Mouse (Mus musculus) adrenal gland, postnatal 10 days (tissue): Measurements from ENCODE around the gene Wsb2. TPM values are rescaled to one million over a fixed set of nuclear protein-coding genes. Genes with fewer than 3 reads are reported as not detected.
A peak's percentile ranks its signal among the peaks of the same experiment; 100 is the strongest.
"Not testable (repeated sequence)": the region's sequence is repeated elsewhere in the genome, so short reads cannot be mapped to it uniquely, and the experiment has no call there.

Source experiments
- DNase-seq: peaks from one replicate; pipeline ENCODE4 v3.0.0; 2021; ENCODE audit warnings: mixed read lengths
- total RNA-seq, 2 experiments: library from RNA; stranded (reverse); gene quantifications; 2 replicates each; pipeline ENCODE4 v1.2.3; 2021

Wsb2 gene
- total RNA-seq, 2 experiments from 2014 or later: 92.8 to 97.5 TPM

- DNase-seq: peak; percentile 83
Measured at GRCm38 (mm10) chr5:117356365-117357128, 557 bp upstream of the Wsb2 start.

GRCm38 (mm10) chr5:117357478-117358247, 559 bp downstream of the Wsb2 start:
- DNase-seq: peak; percentile 46

- no peak for DNase-seq
Measured at GRCm38 (mm10) chr5:117358248-117358630, 1.1 kb downstream of the Wsb2 start.

DNA sequence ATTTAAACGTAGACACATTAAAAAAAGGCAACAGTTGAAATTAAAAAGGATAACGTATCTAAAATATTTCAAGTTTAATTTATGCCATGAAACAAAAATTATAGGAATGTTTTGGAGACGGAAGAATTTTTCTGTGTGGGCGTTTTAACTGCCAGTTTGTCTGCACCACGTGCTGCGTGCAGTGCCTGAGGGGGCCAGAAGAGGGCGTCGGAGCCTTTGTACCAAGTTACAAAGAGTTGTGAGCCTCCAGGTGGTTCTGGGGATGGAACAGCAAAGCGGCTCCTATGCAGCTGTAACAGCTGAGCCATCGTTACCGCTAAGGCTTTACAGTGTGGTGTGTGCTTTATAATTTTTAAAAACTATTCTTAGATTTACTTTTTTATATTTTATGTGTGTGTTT, 1.6 kb downstream of the Wsb2 start:
- peak; percentile 88 for DNase-seq

DNA sequence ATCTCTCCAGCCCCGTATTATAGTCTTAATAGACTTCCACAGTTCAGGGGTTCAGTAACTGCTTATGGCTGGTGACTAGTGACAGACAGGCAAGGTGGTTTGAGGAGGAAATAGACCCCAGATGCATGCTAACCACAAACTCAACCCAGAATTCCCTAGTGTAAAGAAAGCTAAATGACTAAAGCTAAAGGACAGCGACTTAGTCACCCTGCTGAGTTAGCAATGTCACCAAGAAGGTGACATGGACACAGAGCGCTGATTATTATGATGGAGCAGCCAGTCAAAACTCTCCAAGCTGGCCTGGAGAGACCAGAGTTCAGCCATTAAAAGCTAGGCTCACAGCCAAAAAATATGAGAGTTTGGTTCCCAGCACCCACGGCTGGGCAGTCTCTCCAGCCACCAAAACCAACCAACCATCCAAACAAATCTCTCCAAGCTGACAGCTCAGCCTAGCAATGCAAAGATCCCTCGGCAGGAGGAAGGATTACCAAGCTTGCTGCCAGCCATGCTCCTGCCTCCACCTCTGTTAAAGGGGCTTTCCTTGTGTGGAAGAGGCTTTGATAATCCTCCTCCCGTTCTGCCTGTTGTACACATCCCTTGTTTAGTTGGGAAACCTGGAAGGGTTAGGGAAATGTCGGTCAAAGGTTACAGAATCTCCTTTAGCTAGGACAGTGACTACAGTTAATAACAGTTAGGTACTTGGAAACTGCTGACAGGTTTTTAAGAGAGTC, 2.6 kb downstream of the Wsb2 start:
- DNase-seq: no peak

DNA sequence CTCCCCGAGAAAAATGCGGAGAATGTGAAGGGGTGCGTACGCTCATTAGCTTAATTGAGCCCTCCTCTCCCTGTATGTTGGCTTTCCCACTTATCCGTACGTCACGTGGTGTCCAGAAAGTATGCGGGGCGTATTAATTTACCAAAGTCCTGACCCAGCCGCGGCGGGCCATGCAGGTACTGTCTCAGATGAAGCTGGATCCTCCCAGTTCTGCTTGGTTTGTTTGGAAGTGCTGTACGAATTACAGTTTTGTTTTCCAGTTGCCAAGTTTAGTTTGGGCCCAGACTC, 3.1 kb downstream of the Wsb2 start:
- DNase-seq: no peak

- DNase-seq: peak; percentile 45
Measured at GRCm38 (mm10) chr5:117360631-117361541, 3.8 kb downstream of the Wsb2 start.

DNA sequence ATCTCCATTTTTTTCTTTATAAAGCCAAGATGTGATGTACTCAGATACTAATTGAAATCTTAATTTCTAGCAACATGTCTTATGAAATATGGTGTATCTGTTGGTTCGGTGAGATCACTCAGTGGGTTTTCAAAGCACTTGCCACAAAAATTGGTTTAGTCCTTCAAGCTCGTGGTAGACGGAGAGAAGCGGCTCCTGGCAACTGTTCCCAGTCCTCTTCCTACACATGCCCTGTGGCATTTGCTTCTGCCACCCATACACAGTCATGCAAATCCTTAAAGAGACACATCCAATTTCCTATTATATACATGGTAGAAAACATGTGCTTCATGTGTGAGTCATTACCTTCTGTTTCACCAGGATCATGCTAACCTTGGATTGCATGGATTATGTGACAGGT, 4.5 kb downstream of the Wsb2 start:
- no peak for DNase-seq

GRCm38 (mm10) chr5:117363066-117363782, 6.1 kb downstream of the Wsb2 start:
- DNase-seq: peak; percentile 54

DNA sequence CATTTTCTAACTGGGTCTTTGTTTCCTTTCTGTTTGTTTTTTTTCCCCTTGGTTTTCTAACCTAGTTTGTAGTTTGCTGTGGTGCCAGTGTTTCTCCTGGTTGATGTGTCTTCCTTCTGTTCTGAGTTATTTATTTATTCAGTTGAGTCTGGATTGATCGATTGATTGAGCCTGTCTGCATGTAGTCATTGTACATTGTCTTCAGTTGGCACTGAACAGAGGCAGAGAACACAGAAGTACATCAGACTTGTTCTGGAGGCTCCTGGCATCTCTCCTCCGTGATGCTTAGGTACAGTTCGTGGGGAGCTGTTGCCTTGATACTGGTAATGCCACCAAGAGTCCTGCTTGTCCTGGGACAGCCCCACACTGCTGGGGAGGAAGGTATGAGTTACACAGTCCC, 7.7 kb downstream of the Wsb2 start:
- DNase-seq: no peak

GRCm38 (mm10) chr5:117365904-117366561, 8.9 kb downstream of the Wsb2 start:
- DNase-seq: no peak

- no peak for DNase-seq
Measured at GRCm38 (mm10) chr5:117367206-117367605, 10.1 kb downstream of the Wsb2 start.

DNA sequence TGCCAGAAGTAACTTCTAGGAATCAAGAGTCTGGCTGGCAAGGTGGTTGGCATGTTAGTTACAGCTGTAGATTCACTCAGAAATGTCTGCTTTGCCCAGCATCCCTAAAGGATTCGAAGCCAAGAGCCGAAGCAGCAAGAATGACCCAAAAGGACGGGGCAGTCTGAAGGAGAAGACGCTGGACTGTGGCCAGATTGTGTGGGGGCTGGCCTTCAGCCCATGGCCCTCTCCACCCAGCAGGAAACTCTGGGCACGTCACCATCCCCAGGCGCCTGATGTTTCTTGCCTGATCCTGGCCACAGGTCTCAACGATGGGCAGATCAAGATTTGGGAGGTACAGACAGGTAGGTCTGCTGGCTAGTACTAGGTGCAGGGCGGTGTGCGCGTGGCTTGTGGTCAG, 13.5 kb downstream of the Wsb2 start:
- peak; percentile 65 for DNase-seq

GRCm38 (mm10) chr5:117373418-117373817, 16.3 kb downstream of the Wsb2 start:
- no peak for DNase-seq

- DNase-seq: no peak
Measured at GRCm38 (mm10) chr5:117374372-117375049, 17.4 kb downstream of the Wsb2 start.

DNA sequence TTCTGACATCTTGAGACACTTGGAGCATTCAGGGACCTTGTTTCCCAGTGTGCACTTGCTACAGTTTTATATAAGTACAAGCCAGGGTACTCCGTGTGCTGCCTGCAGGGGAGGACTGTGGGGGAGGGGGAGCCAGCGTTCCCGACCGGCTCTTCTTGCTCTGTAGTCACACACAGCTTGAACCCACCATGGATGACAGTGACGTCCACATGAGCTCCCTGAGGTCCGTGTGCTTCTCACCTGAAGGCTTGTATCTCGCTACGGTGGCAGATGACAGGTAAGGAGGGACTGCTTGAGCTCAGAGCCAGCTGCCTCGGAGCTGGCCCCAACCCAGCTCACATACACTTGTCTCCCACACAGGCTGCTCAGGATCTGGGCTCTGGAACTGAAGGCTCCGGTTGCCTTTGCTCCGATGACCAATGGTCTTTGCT, 19.2 kb downstream of the Wsb2 start:
- DNase-seq: no peak

DNA sequence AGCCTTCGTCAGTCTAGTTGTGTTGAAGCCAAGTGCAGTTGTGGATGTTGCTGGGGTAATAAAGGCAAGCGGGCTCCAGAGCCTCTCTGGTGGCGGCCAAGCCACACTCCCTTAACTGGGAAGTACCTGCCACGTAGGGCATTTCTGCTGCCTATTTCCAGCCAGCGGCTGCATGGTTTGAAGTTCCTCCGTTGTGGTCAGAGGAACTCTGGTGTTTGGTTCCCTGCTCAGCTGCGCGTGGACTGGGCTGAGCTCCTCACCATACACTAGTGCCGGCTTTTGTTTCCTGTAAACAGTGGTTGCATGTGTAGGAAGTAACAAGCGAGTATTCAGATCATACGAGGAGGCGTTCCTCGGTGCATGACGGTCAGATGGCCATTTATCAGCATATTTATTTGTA, 20.6 kb downstream of the Wsb2 start:
- DNase-seq: not testable (repeated sequence)

DNA sequence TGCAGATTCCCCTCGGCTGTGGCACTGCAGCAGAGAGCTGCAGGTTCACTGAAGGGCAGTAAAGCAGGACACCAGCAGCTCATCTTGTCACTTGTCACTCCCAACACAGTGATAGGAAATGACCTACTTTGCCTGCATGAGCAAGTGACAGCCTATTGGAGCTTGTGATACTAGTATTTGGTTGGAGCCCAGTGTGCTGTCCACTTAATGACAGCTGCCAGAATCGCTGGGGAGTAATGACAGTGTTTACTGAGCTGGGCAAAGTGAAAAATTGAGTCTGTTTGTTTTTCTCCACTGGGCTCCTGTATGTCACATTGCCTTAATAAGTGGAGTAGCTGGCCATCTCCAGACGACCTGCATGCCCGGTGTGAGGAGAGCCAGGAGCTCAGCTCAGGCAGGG, 23.1 kb downstream of the Wsb2 start:
- no peak for DNase-seq

GRCm38 (mm10) chr5:117381785-117382184, 24.7 kb downstream of the Wsb2 start:
- DNase-seq: no peak

- no peak for DNase-seq
Measured at GRCm38 (mm10) chr5:117383198-117383597, 26.1 kb downstream of the Wsb2 start.
